Mouse (Mus musculus) monocyte, adult 5-6 weeks (primary cell): ENCODE data around the gene Pex11b. TPM values are rescaled to one million over a fixed set of nuclear protein-coding genes. Genes with fewer than 3 reads are reported as not detected.
A peak's percentile ranks its signal among the peaks of the same experiment; 100 is the strongest.
"Not testable (repeated sequence)": the region's sequence is repeated elsewhere in the genome, so short reads cannot be mapped to it uniquely, and the experiment has no call there.

Experiments
- ATAC-seq: fragments of 153-309, 156-312 bp; replicated peaks from 2 replicates; pipeline ENCODE4 v1.8.0; 2017; ENCODE audit warnings: mild to moderate bottlenecking; ENCODE audit not compliant: low TSS enrichment, insufficient number of reproducible peaks, severe bottlenecking, poor library complexity, low FRiP score
- total RNA-seq: library from RNA; stranded (forward); fragments of 200-1000, 200-491, 200-594 nt; gene quantifications from 3 replicates; pipeline ENCODE4 v1.2.3, GENCODE M21; 2017

The Pex11b gene
- total RNA-seq, 1 experiment from 2014 or later: 22.5 TPM

DNA sequence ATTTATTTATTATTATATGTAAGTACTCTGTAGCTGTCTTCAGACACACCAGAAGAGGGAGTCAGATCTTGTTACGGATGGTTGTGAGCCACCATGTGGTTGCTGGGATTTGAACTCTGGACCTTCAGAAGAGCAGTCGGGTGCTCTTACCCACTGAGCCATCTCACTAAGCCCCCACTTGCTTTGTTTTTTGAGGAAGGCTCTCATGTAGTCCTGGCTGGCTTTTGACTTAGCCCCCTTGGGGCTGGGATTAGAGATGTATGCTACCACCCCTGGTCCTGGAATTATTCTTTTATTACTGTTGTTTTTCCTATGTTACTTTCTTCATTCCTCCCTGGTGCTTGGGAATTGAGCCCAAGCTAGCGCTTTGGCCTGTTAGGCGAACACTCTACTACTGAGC lies 29.2 kb upstream of the Pex11b start:
- ATAC-seq: not testable (repeated sequence)

- ATAC-seq: no peak
Observed at GRCm38 (mm10) chr3:96606618-96607017, 28.6 kb upstream of the Pex11b start.

DNA sequence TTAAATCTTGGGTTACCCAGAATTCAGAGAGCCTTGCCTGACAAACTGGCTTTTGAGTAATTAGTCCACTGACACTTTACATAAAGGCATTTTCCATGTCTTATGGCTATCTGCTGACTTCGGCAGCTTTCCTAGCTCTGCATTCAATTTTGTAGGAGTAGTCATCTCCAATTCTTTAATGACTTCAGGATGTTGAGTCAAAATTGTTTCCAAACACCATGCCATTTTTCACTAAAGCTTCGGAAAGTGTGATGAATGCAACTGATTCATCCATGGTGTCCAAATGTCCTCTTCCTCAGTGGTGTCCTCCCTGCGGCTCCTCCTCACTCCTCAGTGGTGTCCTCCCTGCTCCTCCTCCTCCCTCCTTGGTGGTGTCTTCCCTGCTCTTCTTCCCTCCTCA lies 17.2 kb upstream of the Pex11b start:
- no peak for ATAC-seq

DNA sequence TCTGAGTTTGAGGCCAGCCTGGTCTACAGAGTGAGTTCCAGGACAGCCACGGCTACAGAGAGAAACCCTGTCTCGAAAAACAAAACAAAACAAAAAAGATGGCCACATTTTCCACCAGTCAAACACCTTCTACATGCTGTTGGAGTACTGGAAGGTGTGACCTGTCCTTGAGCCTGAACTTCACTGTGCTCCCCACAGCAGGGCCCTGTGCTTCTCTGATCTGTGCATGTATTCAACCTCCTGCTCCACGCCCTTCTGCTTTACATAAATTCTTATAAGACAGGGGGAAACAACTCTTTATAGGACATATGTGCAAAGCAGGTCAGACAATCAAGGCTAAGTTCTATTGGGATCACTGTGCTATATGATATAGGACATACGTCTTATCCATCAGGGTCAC lies 12.0 kb upstream of the Pex11b start:
- ATAC-seq: no peak

DNA sequence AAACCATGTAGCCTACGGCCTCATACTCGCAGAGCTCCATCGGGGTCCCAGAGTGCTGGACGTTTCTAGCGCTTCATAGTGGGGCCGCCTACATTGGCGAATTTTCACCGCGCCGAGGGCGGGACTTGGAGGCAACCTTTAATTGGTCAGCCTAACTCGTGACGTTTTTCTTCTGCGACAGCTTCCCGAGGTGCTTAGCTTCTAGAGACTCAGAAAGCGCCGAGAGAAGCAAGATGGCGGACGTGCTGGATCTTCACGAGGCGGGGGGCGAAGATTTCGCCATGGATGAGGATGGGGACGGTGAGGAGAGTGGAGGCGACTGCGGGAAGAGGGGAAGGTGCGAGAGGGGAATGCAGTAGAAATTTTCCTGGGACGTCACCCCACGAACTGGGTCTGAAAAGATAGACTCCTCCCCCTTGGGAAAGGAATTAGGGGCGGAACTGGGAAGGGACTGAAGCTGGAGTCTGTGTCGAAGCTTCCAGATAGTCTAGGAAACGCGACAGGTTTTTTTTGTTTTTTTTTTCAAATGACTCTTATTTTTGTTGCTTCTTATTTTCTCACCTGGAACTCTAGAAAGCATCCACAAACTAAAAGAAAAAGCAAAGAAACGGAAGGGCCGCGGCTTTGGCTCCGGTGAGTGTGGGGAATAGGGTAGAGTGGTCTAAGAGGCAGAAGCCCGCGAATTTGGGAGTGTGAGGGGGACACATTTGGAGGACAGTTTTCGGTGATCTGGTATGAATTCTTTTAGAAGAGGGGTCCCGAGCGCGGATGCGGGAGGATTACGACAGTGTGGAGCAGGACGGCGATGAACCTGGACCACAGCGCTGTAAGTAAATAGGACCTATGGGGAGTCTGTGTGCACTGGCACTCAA lies 5.2 kb upstream of the Pex11b start, which contains the start of gene Rbm8a:
Gene Rbm8a (plus strand): TSS at position 205 of the 872 bp plus-strand sequence.
- ATAC-seq: peak; percentile 98

- ATAC-seq: no peak
Observed at GRCm38 (mm10) chr3:96632058-96632457, 3.1 kb upstream of the Pex11b start.

- no peak for ATAC-seq
Observed at GRCm38 (mm10) chr3:96634015-96634414, 1.2 kb upstream of the Pex11b start.

- ATAC-seq: peak; percentile 15; the same call in 1 of the 2 replicates
Observed at GRCm38 (mm10) chr3:96635906-96636305, 730 bp downstream of the Pex11b start.

DNA sequence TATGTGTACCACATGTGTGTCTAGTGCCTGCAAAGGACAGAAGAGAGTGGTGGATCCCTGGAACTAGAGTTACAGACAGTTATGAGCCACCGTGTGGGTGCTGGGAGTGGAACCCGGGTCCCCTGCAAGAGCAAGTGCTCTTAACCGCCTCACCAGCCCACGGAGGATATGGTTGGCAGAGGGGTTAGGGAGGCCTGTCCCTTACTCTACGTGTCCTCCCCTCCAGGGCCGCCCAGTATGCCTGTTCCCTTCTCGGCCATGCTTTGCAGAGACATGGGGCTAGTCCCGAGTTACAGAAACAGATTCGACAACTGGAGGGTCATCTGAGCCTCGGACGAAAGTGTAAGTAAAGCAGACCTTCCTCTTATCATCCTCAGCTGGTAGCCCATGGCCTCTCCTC lies 1.3 kb downstream of the Pex11b start:
- no peak for ATAC-seq

GRCm38 (mm10) chr3:96639219-96639618 lies 4.0 kb downstream of the Pex11b start:
- peak; percentile 65; the same call in 1 of the 2 replicates for ATAC-seq

GRCm38 (mm10) chr3:96645018-96645649 lies 10.0 kb downstream of the Pex11b start, which contains the start of gene Itga10:
Gene Itga10, plus strand, starts transcription at chr3:96645584.
- ATAC-seq: no peak

GRCm38 (mm10) chr3:96647365-96647764 lies 12.2 kb downstream of the Pex11b start:
- no peak for ATAC-seq

DNA sequence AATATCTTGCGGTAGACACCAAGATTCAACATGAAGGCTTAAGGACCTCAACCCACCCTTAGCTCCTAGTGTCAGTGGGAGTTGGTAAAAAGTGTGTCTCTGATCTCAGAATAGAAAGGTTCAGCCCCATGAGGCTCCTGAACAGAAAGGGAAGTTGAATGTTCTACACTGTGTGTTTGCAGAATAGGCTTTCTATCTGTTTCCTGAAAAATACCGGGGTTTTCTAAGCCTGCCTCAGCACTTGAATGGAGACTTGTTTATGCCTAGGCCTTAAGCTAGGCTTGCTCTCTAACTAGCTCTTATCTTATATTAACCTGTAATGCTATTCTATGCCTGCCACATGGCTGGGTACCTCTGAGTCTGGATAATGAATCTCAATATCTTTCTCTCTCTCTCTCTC lies 25.7 kb downstream of the Pex11b start:
- ATAC-seq: no peak

DNA sequence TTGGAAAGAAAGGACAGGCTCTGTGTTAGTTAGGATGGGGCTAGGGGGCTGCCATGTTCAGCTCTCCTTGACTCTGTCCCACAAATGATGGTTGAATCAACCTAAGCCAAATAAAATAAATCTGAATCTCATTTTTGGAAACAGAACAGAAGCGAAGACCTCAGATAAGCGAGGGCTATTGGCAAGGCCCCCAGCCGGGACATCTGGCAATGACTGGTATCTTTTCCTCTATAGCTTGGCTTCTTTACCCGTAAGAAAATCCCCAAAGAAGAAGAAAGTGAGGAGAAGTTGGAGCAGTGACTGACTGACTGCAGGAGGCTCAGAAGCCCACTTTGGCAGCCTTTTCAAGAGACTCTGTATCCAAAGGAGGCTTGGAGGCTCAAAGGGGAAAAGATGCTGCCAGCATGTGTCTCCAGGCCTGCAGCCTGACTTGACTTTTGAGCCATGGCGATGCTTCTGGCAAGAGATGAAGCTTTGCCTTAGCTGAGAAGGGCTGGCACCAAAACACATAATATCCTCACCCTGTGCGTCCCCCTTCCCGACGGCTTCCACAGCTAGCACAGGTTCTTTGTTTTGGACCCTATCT lies 27.6 kb downstream of the Pex11b start:
- no peak for ATAC-seq

DNA sequence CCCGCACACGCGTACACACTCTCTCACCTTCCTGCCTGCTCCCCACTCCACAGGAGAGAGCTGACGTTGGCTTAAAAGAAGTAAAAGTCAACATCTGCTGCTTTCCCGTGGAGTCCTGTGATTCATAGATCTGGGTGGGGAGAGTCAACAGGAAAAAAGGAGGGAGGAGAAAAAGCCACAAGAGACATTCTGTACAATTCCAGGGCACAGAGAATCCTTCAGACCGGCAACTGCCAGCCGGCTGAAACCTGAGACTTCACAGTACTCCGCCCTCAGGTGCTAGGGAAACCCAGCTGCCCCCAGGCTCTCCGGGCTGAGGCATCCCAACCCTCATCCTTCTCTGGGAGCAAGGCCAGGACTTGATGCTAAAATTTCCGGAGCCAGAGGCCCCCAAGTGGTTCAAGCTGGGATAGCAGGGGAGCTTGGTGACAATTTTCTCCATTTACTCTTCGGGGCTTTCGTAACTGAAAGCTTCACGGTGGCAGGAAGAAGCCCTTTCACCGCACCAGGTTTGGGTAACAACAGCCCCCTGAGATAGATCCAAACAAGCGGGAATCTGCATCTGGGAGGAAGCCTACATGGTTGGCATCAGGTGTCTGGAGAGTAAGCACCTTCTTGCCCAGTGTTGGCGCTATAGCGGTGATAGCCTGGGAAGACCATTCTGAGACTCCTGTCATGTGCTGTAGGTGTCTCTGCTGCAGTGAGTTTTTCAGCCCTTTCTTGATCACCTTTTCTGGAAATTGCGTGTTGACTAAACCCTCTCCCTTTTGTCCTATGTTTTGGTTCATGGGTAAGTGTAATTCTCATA lies 28.5 kb downstream of the Pex11b start:
- ATAC-seq: peak; percentile 54; the same call in 1 of the 2 replicates

DNA sequence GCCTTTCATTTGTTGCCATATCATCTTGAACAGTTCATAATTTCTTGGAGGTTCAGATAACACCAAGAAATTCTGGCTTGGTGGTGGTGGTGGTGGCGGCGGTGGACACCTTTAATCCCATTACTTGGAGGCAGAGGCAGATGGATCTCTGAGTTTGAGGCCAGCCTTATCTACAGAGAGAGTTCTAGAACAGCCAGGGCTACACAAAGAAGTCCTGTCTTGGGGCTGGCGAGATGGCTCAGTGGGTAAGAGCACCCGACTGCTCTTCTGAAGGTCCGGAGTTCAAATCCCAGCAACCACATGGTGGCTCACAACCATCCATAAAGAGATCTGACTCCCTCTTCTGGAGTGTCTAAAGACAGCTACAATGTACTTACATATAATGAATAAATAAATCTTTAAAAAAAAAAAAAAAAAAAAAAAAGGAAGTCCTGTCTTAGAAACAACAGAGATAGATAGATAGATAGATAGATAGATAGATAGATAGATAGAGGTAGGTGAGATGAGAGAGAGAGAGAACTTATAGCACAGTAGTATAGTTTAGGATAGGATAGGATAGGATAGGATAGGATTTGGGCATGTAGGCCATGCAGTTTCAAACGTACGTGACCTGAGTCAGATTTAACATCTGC lies 30.7 kb downstream of the Pex11b start:
- not testable (repeated sequence) for ATAC-seq

- ATAC-seq: no peak
Observed at GRCm38 (mm10) chr3:96666916-96667315, 31.7 kb downstream of the Pex11b start.

- ATAC-seq: no peak
Observed at GRCm38 (mm10) chr3:96667316-96667715, 32.1 kb downstream of the Pex11b start.
